Mouse (Mus musculus): ENCODE measurements around the gene Cenpb. TPM values are rescaled to one million over a fixed set of nuclear protein-coding genes. Genes with fewer than 3 reads are reported as not detected.
A peak's percentile ranks its signal among the peaks of the same experiment; 100 is the strongest.

The Cenpb gene
- polyA plus RNA-seq, 1 experiment from 2014 or later: 4.2 TPM

- Histone ChIP-seq H3K4me3 (ENCODE audit: low read depth, low read length) (no peak overlapping the region), H3K4me2 (ENCODE audit: low read depth, low read length) (peak overlapping the region; percentile 73; the same call in 1 of the 2 replicates), H3K9me3 (ENCODE audit: low read length) (no peaks in the 10 kb centered on the region), H3K36me3 (replicated peaks; ENCODE audit: insufficient read depth, low read length) (no peaks in the 10 kb centered on the region), H3K27ac (ENCODE audit: low read depth) (no peak overlapping the region), H3K27me3 (ENCODE audit: insufficient read depth, low read length) (no peaks in the 10 kb centered on the region), H3K9ac (replicated peaks) (no peak overlapping the region), H3K4me1 (ENCODE audit: insufficient read depth) (peaks cover 33% of the 10 kb centered on the region)
- no peak for ATAC-seq
- no peak for TF ChIP-seq EP300 (IDR thresholded peaks at IDR 0.05; ENCODE audit: low read depth)
- TF ChIP-seq CTCF (IDR thresholded peaks at IDR 0.05; ENCODE audit: low read depth): no peak
- DNase-seq: no peak
- 71% methylated on average over 3 of the region's 3 CpGs for WGBS (ENCODE audit: insufficient replicate concordance)
These were observed 51.2 kb downstream of the Cenpb start for GRCm38 (mm10) chr2:131128636-131129157.

- Histone ChIP-seq H3K9me3 (ENCODE audit: low read length) (no peaks in the 10 kb centered on the region), H3K4me2 (ENCODE audit: low read depth, low read length) (peak overlapping the region; percentile 73), H3K27me3 (ENCODE audit: insufficient read depth, low read length) (no peaks in the 10 kb centered on the region), H3K4me3 (ENCODE audit: low read depth, low read length) (peak overlapping the region; percentile 49; the same call in 1 of the 2 replicates), H3K36me3 (replicated peaks; ENCODE audit: insufficient read depth, low read length) (no peaks in the 10 kb centered on the region), H3K9ac (replicated peaks) (no peak overlapping the region), H3K27ac (ENCODE audit: low read depth) (0 out of 2 replicates have a peak overlapping the region, but pooled peaks have one; percentile 16), H3K4me1 (ENCODE audit: insufficient read depth) (peaks cover 33% of the 10 kb centered on the region)
- no peak for ATAC-seq
- no peak for DNase-seq
- WGBS (ENCODE audit: insufficient replicate concordance): 77% methylated on average over 5 of the region's 5 CpGs
- TF ChIP-seq EP300 (IDR thresholded peaks at IDR 0.05; ENCODE audit: low read depth) (no peak), CTCF (IDR thresholded peaks at IDR 0.05; ENCODE audit: low read depth) (no peak)
These were observed 51.7 kb downstream of the Cenpb start for GRCm38 (mm10) chr2:131128211-131128610.

GRCm38 (mm10) chr2:131127161-131127730 lies 52.6 kb downstream of the Cenpb start, which contains the start of gene Hspa12b:
TSS of gene Hspa12b (plus strand) at chr2:131127280.
- 3% methylated on average over 27 of the region's 28 CpGs for WGBS (ENCODE audit: insufficient replicate concordance)
- no peaks in the 10 kb centered on the region for H3K27me3 ChIP-seq (ENCODE audit: insufficient read depth, low read length)
- TF ChIP-seq CTCF (IDR thresholded peaks at IDR 0.05; ENCODE audit: low read depth) (no peak), EP300 (IDR thresholded peaks at IDR 0.05; ENCODE audit: low read depth) (no peak)
- no peaks in the 10 kb centered on the region for H3K36me3 ChIP-seq (replicated peaks; ENCODE audit: insufficient read depth, low read length)
- peaks cover 33% of the 10 kb centered on the region for H3K4me1 ChIP-seq (ENCODE audit: insufficient read depth)
- peak within 1 kb of the TSS; percentile 73 for H3K4me2 ChIP-seq (ENCODE audit: low read depth, low read length)
- H3K4me3 ChIP-seq (ENCODE audit: low read depth, low read length): peak within 1 kb of the TSS; percentile 49
- peak within 1 kb of the TSS; percentile 64 for H3K9ac ChIP-seq (replicated peaks)
- no peaks in the 10 kb centered on the region for H3K9me3 ChIP-seq (ENCODE audit: low read length)
- DNase-seq (peak; percentile 64), ATAC-seq (peak; percentile 68)
- H3K27ac ChIP-seq (ENCODE audit: low read depth): peak within 1 kb of the TSS; percentile 16; the same call in 1 of the 2 replicates

GRCm38 (mm10) chr2:131125964-131126815 lies 53.7 kb downstream of the Cenpb start:
- Histone ChIP-seq H3K4me1 (ENCODE audit: insufficient read depth) (peaks cover 33% of the 10 kb centered on the region), H3K36me3 (replicated peaks; ENCODE audit: insufficient read depth, low read length) (no peaks in the 10 kb centered on the region), H3K27ac (ENCODE audit: low read depth) (no peak overlapping the region), H3K9me3 (ENCODE audit: low read length) (no peaks in the 10 kb centered on the region), H3K4me2 (ENCODE audit: low read depth, low read length) (no peak overlapping the region), H3K9ac (replicated peaks) (no peak overlapping the region), H3K27me3 (ENCODE audit: insufficient read depth, low read length) (no peaks in the 10 kb centered on the region), H3K4me3 (ENCODE audit: low read depth, low read length) (no peak overlapping the region)
- DNase-seq (no peak), ATAC-seq (no peak)
- no peak for TF ChIP-seq EP300 (IDR thresholded peaks at IDR 0.05; ENCODE audit: low read depth)
- 62% methylated on average over 9 of the region's 9 CpGs for WGBS (ENCODE audit: insufficient replicate concordance)

Other genes starting within 250 kb of the Cenpb start
- gene Gfra4, start 137.0 kb downstream of the Cenpb start, polyA plus RNA-seq (2015; fragmentation: Nextera tagmentation; extraction: Ambion mirVana): 0.07 and 0.26 TPM in 2 replicates
- gene Adam33, start 116.3 kb downstream of the Cenpb start, polyA plus RNA-seq (2015; fragmentation: Nextera tagmentation; extraction: Ambion mirVana): 1.2 TPM in 2 replicates
- gene Siglec1, start 93.3 kb downstream of the Cenpb start, polyA plus RNA-seq (2015; fragmentation: Nextera tagmentation; extraction: Ambion mirVana): 1.9 and 2.0 TPM in 2 replicates
- 0.65 and 0.67 TPM in 2 replicates for gene Hspa12b, start 52.8 kb downstream of the Cenpb start, polyA plus RNA-seq (2015; fragmentation: Nextera tagmentation; extraction: Ambion mirVana)
- not detected in 2 replicates for gene Gm11037, start 46.6 kb downstream of the Cenpb start, polyA plus RNA-seq (2015; fragmentation: Nextera tagmentation; extraction: Ambion mirVana)
- 58.1 and 61.6 TPM in 2 replicates for gene 1700037H04Rik, start 20.0 kb downstream of the Cenpb start, polyA plus RNA-seq (2015; fragmentation: Nextera tagmentation; extraction: Ambion mirVana)
- gene Cdc25b, start 6.9 kb upstream of the Cenpb start, polyA plus RNA-seq (2015; fragmentation: Nextera tagmentation; extraction: Ambion mirVana): 67.6 and 77.7 TPM in 2 replicates
- 0.59 and 0.65 TPM in 2 replicates for gene Spef1, start 7.2 kb upstream of the Cenpb start, polyA plus RNA-seq (2015; fragmentation: Nextera tagmentation; extraction: Ambion mirVana)
- gene Ap5s1, start 27.0 kb upstream of the Cenpb start, polyA plus RNA-seq (2015; fragmentation: Nextera tagmentation; extraction: Ambion mirVana): 19.5 TPM in 2 replicates
- gene Mavs, start 54.0 kb upstream of the Cenpb start, polyA plus RNA-seq (2015; fragmentation: Nextera tagmentation; extraction: Ambion mirVana): 21.2 and 22.1 TPM in 2 replicates
- gene Pank2, start 82.4 kb upstream of the Cenpb start, polyA plus RNA-seq (2015; fragmentation: Nextera tagmentation; extraction: Ambion mirVana): 17.2 and 21.3 TPM in 2 replicates
- 0.50 and 0.94 TPM in 2 replicates for gene Rnf24, start 172.8 kb upstream of the Cenpb start, polyA plus RNA-seq (2015; fragmentation: Nextera tagmentation; extraction: Ambion mirVana)